Mouse (Mus musculus): Measurements from ENCODE around the gene P2rx6. TPM values are rescaled to one million over a fixed set of nuclear protein-coding genes. Genes with fewer than 3 reads are reported as not detected.
"Not testable (repeated sequence)": the region's sequence is repeated elsewhere in the genome, so short reads cannot be mapped to it uniquely, and the experiment has no call there.

P2rx6 gene
- total RNA-seq (2021): 1 to 10 TPM; 1.0 to 1.2 TPM
- long read RNA-seq, partial matches to known transcripts: 0 of 1 reads
- long read RNA-seq, other reads (novel, unspliced or antisense): 1 of 1 reads

- no peak for DNase-seq (ENCODE audit: low spot score in 2 of 2)
Observed at GRCm38 (mm10) chr16:17561751-17562208, at the start of gene P2rx6. Gene P2rx6 (plus strand): TSS chr16:17561885.

- no peak for DNase-seq (ENCODE audit: low spot score in 2 of 2)
Observed at GRCm38 (mm10) chr16:17518910-17519309, 42.8 kb upstream of the P2rx6 start.

GRCm38 (mm10) chr16:17524156-17524555 is 37.5 kb upstream of the P2rx6 start:
- no peak for DNase-seq (ENCODE audit: low spot score in 2 of 2)

- DNase-seq (ENCODE audit: low spot score in 2 of 2): no peak
Observed at GRCm38 (mm10) chr16:17525524-17525923, 36.2 kb upstream of the P2rx6 start.

GRCm38 (mm10) chr16:17526223-17526622 is 35.5 kb upstream of the P2rx6 start:
- DNase-seq (ENCODE audit: low spot score in 2 of 2): no peak

GRCm38 (mm10) chr16:17527606-17528005 is 34.1 kb upstream of the P2rx6 start:
- DNase-seq (ENCODE audit: low spot score in 2 of 2): no peak

GRCm38 (mm10) chr16:17528276-17528675 is 33.4 kb upstream of the P2rx6 start:
- DNase-seq (ENCODE audit: low spot score in 2 of 2): no peak

- peak in 1 of 2 experiments; percentile 28 for DNase-seq (ENCODE audit: low spot score in 2 of 2)
Observed at GRCm38 (mm10) chr16:17529981-17530586, 31.6 kb upstream of the P2rx6 start.

- DNase-seq (ENCODE audit: low spot score in 2 of 2): peak; percentile 95 to 96
Observed at GRCm38 (mm10) chr16:17530640-17531288, 30.9 kb upstream of the P2rx6 start, which contains the start of gene Thap7. Gene Thap7 (minus strand): TSS chr16:17531136.

- no peak for DNase-seq (ENCODE audit: low spot score in 2 of 2)
Observed at GRCm38 (mm10) chr16:17532271-17532670, 29.4 kb upstream of the P2rx6 start.

- no peak for DNase-seq (ENCODE audit: low spot score in 2 of 2)
Observed at GRCm38 (mm10) chr16:17532676-17533329, 28.9 kb upstream of the P2rx6 start.

- DNase-seq (ENCODE audit: low spot score in 2 of 2): no peak
Observed at GRCm38 (mm10) chr16:17536584-17536983, 25.1 kb upstream of the P2rx6 start.

- no peak for DNase-seq (ENCODE audit: low spot score in 2 of 2)
Observed at GRCm38 (mm10) chr16:17542632-17543031, 19.1 kb upstream of the P2rx6 start.

- DNase-seq (ENCODE audit: low spot score in 2 of 2): no peak
Observed at GRCm38 (mm10) chr16:17552837-17553236, 8.8 kb upstream of the P2rx6 start.

GRCm38 (mm10) chr16:17553910-17554685 is 7.6 kb upstream of the P2rx6 start:
- no peak for DNase-seq (ENCODE audit: low spot score in 2 of 2)

- DNase-seq (ENCODE audit: low spot score in 2 of 2): not testable (repeated sequence)
Observed at GRCm38 (mm10) chr16:17554702-17555101, 7.0 kb upstream of the P2rx6 start.

- DNase-seq (ENCODE audit: low spot score in 2 of 2): no peak
Observed at GRCm38 (mm10) chr16:17556180-17556579, 5.5 kb upstream of the P2rx6 start.

- no peak for DNase-seq (ENCODE audit: low spot score in 2 of 2)
Observed at GRCm38 (mm10) chr16:17556907-17557306, 4.8 kb upstream of the P2rx6 start.

- peak; percentile 72 to 89 for DNase-seq (ENCODE audit: low spot score in 2 of 2)
Observed at GRCm38 (mm10) chr16:17557947-17558480, 3.7 kb upstream of the P2rx6 start.

- no peak for DNase-seq (ENCODE audit: low spot score in 2 of 2)
Observed at GRCm38 (mm10) chr16:17558811-17559210, 2.9 kb upstream of the P2rx6 start.

All from layer of hippocampus, adult 18-20 months (tissue).